Comparison of ENCODE assay signal across 15 mouse cellular contexts in genomic region chr16:10690442-10690841, GRCm38 (mm10).
DNase-seq lines count a peak whose midpoint lies in the region; ATAC-seq and TF ChIP-seq lines count a peak whose summit lies in the region.
"Had no signal": no experiment of that assay in that cellular context is flagged by ENCODE, and none has a peak within 500 bp of the region (broad histone marks: within the 10 kb centered on the region; RNA-seq: fewer than 3 reads in every experiment).

No protein-coding gene starts in this region.

- no peak overlapping the region for H3K4me2 ChIP-seq in intestine, postnatal 0 days (replicated peaks; ENCODE audit: low read depth)
- H3K4me2 ChIP-seq: forebrain, embryonic 12.5 days; limb, embryonic 12.5 days had no signal

- peak overlapping the region; percentile 45 for H3K27ac ChIP-seq in liver, adult 2 months (replicated peaks; ENCODE audit: insufficient read depth, low read depth, low read length)
- H3K27ac ChIP-seq in intestine, postnatal 0 days (ENCODE audit: low read depth, low read length) = no peak overlapping the region
- H3K27ac ChIP-seq: forebrain, embryonic 12.5 days; kidney, postnatal 0 days; limb, embryonic 12.5 days had no signal

- intact Hi-C loops in heart, postnatal 25 days (cut with DNase I) = loop anchor here (2.0 kb wide), 1 partner anchor 50 kb away; no protein-coding TSS in a partner anchor

- no peak overlapping the region for H3K9ac ChIP-seq in liver, adult 2 months (ENCODE audit: low read depth, low read length)
- H3K9ac ChIP-seq in intestine, postnatal 0 days (ENCODE audit: low read depth, low read length) = no peak overlapping the region
- H3K9ac ChIP-seq: forebrain, embryonic 12.5 days; limb, embryonic 12.5 days had no signal

- no peak for TF ChIP-seq CTCF in liver, adult 2 months (IDR thresholded peaks at IDR 0.05; ENCODE audit: low read depth, low read length)
- TF ChIP-seq CTCF in intestine, postnatal 0 days (IDR thresholded peaks at IDR 0.05; ENCODE audit: low read depth) = no peak

- no peaks in the 10 kb centered on the region for H3K27me3 ChIP-seq in liver, adult 2 months (ENCODE audit: control insufficient read depth, insufficient read depth, low read length)
- no peaks in the 10 kb centered on the region for H3K27me3 ChIP-seq in intestine, postnatal 0 days (replicated peaks; ENCODE audit: control insufficient read depth, insufficient read depth, low read length)
- H3K27me3 ChIP-seq: forebrain, embryonic 12.5 days; limb, embryonic 12.5 days had no signal

- no peaks in the 10 kb centered on the region for H3K9me3 ChIP-seq in intestine, postnatal 0 days (ENCODE audit: control insufficient read depth)
- H3K9me3 ChIP-seq: forebrain, embryonic 12.5 days; limb, embryonic 12.5 days had no signal

- no peak for TF ChIP-seq POLR2A in liver, adult 2 months (IDR thresholded peaks at IDR 0.05; ENCODE audit: extremely low read depth, insufficient read depth, low read length)

- no peaks in the 10 kb centered on the region for H3K36me3 ChIP-seq in liver, adult 2 months (ENCODE audit: control insufficient read depth, insufficient read depth, low read length)
- H3K36me3 ChIP-seq in intestine, postnatal 0 days (ENCODE audit: control insufficient read depth, insufficient read depth) = no peaks in the 10 kb centered on the region

- no peak overlapping the region for H3K4me3 ChIP-seq in liver, adult 2 months (ENCODE audit: insufficient read depth, low read depth, low read length)
- no peak overlapping the region for H3K4me3 ChIP-seq in intestine, postnatal 0 days (ENCODE audit: low read depth, low read length)
- H3K4me3 ChIP-seq: forebrain, embryonic 12.5 days; limb, embryonic 12.5 days had no signal

- peak; percentile 94 for DNase-seq in heart, adult 11 months
- no peak for DNase-seq in heart, postnatal 25 days (ENCODE audit: low spot score)
- peak; percentile 54 for DNase-seq in CD4-positive helper T cell, adult 2 months (ENCODE audit: low read depth, low spot score)
- DNase-seq in heart, adult 9 months (ENCODE audit: low spot score in 2 of 2) = peak; percentile 25 to 27
- DNase-seq in liver, adult 2 months (ENCODE audit: extremely low read depth, low read depth, low spot score) = no peak
- DNase-seq in gastrocnemius, postnatal 10 days = no peak
- DNase-seq in testis, postnatal 14 days (ENCODE audit: low spot score) = no peak
- DNase-seq: cerebellum, adult 9-10 months; layer of hippocampus, postnatal 36 days; midbrain, embryonic 14.5 days; right cerebral cortex, postnatal 4 days had no signal

- 81% methylated on average over 3 of the region's 3 CpGs for WGBS in liver, adult 2 months
- WGBS in intestine, postnatal 0 days = 59% methylated on average over 3 of the region's 3 CpGs

- H3K4me1 ChIP-seq in liver, adult 2 months (ENCODE audit: control insufficient read depth, insufficient read depth, low read length) = peaks cover 7% of the 10 kb centered on the region
- H3K4me1 ChIP-seq in intestine, postnatal 0 days (replicated peaks; ENCODE audit: control insufficient read depth, insufficient read depth, low read length) = 0 out of 2 replicates have a peak, but pooled peaks cover 4% of the 10 kb centered on the region
- H3K4me1 ChIP-seq: forebrain, embryonic 12.5 days had no signal

- no peaks in the 10 kb centered on the region for H3K79me2 ChIP-seq in liver, adult 2 months (ENCODE audit: control insufficient read depth, insufficient read depth, low read length)

- ATAC-seq in intestine, postnatal 0 days = no peak

Comparison
In these comparisons a context has a peak if more than half of its experiments do, and no peak if none do; other contexts are left out.
1. DNase-seq: peak in heart, adult 11 months (single experiment), CD4-positive helper T cell, adult 2 months (single experiment) and heart, adult 9 months (2 of 2); none in heart, postnatal 25 days (single experiment), liver, adult 2 months (single experiment), gastrocnemius, postnatal 10 days (single experiment) and testis, postnatal 14 days (single experiment).